Mouse (Mus musculus) liver (tissue): ENCODE measurements at regions not wholly inside any gene's neighbourhood (a gene's known extent, or its start where the extent isn't known, plus 50 kb on each side); places are given as distances from the start of the nearest gene placed in this dataset.

ENCODE experiments used
- DNase-seq: peaks from one replicate; pipeline ENCODE4 v3.0.0-alpha.2; 2020; ENCODE audit warnings: mixed read lengths

- no peak for DNase-seq
Measured at GRCm38 (mm10) chr13:84763916-84764315, 425.3 kb upstream of the Ccnh start.

GRCm38 (mm10) chr13:84771956-84772355 lies 417.3 kb upstream of the Ccnh start:
- no peak for DNase-seq

- no peak for DNase-seq
Measured at GRCm38 (mm10) chr13:84783017-84783937, 405.9 kb upstream of the Ccnh start.

GRCm38 (mm10) chr13:84804241-84804980 lies 384.8 kb upstream of the Ccnh start:
- no peak for DNase-seq

GRCm38 (mm10) chr13:84805190-84805589 lies 384.0 kb upstream of the Ccnh start:
- DNase-seq = no peak

- DNase-seq = no peak
Measured at GRCm38 (mm10) chr13:84809605-84810004, 379.6 kb upstream of the Ccnh start.
